In the genomic region with DNA sequence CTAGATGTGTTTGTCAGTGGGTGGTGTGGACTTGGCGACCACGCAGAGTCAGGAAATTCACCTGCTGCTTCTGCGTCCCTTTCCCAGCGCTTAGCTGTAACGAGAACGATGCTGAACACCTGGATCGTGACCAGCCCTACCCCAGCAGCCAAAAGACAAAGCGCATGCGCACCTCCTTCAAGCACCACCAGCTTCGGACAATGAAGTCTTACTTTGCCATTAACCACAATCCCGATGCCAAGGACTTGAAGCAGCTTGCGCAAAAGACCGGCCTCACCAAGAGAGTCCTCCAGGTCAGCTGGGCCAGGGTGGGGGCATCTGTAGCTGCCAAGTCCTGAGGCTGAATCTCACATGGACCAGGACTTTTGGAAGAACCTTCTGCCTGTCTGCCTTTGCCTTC, we compare ENCODE assay signal across 14 mouse cellular contexts. TPM values are rescaled to one million over a fixed set of nuclear protein-coding genes. Genes with fewer than 3 reads are reported as not detected.
A peak's percentile ranks its signal among the peaks of the same experiment; 100 is the strongest.
DNase-seq lines count a peak whose midpoint lies in the region; ATAC-seq and TF ChIP-seq lines count a peak whose summit lies in the region.
"Had no signal": no experiment of that assay in that cellular context is flagged by ENCODE, and none has a peak within 500 bp of the region (broad histone marks: within the 10 kb centered on the region; RNA-seq: fewer than 3 reads in every experiment).

No protein-coding gene starts in this region.

- peaks cover 36% of the 10 kb centered on the region for H3K4me1 ChIP-seq in midbrain, embryonic 12.5 days
- H3K4me1 ChIP-seq in liver, embryonic 11.5 days (replicated peaks; ENCODE audit: control insufficient read depth, insufficient read depth, low read length) = peaks cover 3% of the 10 kb centered on the region; the same call in 1 of the 2 replicates
- H3K4me1 ChIP-seq in kidney, adult 2 months (ENCODE audit: control insufficient read depth, insufficient read depth, low read length) = no peaks in the 10 kb centered on the region

- H3K27ac ChIP-seq in midbrain, embryonic 12.5 days (replicated peaks) = no peak overlapping the region
- H3K27ac ChIP-seq in liver, embryonic 11.5 days (ENCODE audit: low read depth, low read length) = no peak overlapping the region
- H3K27ac ChIP-seq in kidney, adult 2 months (ENCODE audit: insufficient read depth, low read depth, low read length) = no peak overlapping the region
- H3K27ac ChIP-seq: embryonic facial prominence, embryonic 15.5 days; heart, adult 2 months had no signal

- no peak for TF ChIP-seq POLR2A in brain, embryonic 14.5 days (IDR thresholded peaks at IDR 0.05; ENCODE audit: borderline replicate concordance, extremely low read depth, insufficient read depth, insufficient read length, poor library complexity, severe bottlenecking)
- TF ChIP-seq POLR2A in kidney, adult 2 months (IDR thresholded peaks at IDR 0.05; ENCODE audit: low read depth, low read length) = no peak

- H3K9ac ChIP-seq in midbrain, embryonic 12.5 days (replicated peaks) = no peak overlapping the region
- no peak overlapping the region for H3K9ac ChIP-seq in liver, embryonic 11.5 days (ENCODE audit: low read depth, low read length)
- H3K9ac ChIP-seq: embryonic facial prominence, embryonic 15.5 days; lung, embryonic 14.5 days had no signal

- 3% methylated on average over 13 of the region's 13 CpGs for WGBS in midbrain, embryonic 12.5 days
- WGBS in liver, embryonic 11.5 days = 13% methylated on average over 13 of the region's 13 CpGs
- 8% methylated on average over 13 of the region's 13 CpGs for WGBS in kidney, adult 2 months

- no peaks in the 10 kb centered on the region for H3K9me3 ChIP-seq in midbrain, embryonic 12.5 days
- H3K9me3 ChIP-seq in liver, embryonic 11.5 days (ENCODE audit: control insufficient read depth, low read length) = no peaks in the 10 kb centered on the region
- H3K9me3 ChIP-seq: embryonic facial prominence, embryonic 15.5 days; limb, embryonic 12.5 days had no signal

- H3K36me3 ChIP-seq in midbrain, embryonic 12.5 days = peaks cover 6% of the 10 kb centered on the region; the same call in 1 of the 2 replicates
- H3K36me3 ChIP-seq in liver, embryonic 11.5 days (ENCODE audit: control insufficient read depth, insufficient read depth, low read length) = no peaks in the 10 kb centered on the region
- H3K36me3 ChIP-seq in kidney, adult 2 months (ENCODE audit: control insufficient read depth, insufficient read depth, low read length) = no peaks in the 10 kb centered on the region
- H3K36me3 ChIP-seq: embryonic facial prominence, embryonic 15.5 days had no signal

- ATAC-seq in midbrain, embryonic 12.5 days (ENCODE audit: low FRiP score, low read depth) = no peak
- no peak for ATAC-seq in liver, embryonic 11.5 days (replicated peaks; ENCODE audit: low FRiP score)
- ATAC-seq: intestine, postnatal 0 days had no signal

- peak; percentile 46 to 64 for DNase-seq in layer of hippocampus, postnatal 10 days (ENCODE audit: low spot score in 2 of 2)
- no peak for DNase-seq in layer of hippocampus, adult 11-12 months (ENCODE audit: low spot score)
- DNase-seq in brain, embryonic 14.5 days (ENCODE audit: low read depth) = peak; percentile 86
- DNase-seq in fibroblast of lung, adult 2 months (ENCODE audit: low read depth) = peak; percentile 39
- no peak for DNase-seq in liver, embryonic 11.5 days (ENCODE audit: low spot score)
- DNase-seq in kidney, adult 2 months = no peak
- DNase-seq: cerebellum, adult 9-11 months; heart, adult 2 months had no signal

- H3K4me3 ChIP-seq in midbrain, embryonic 12.5 days = peak overlapping the region; percentile 52; the same call in 1 of the 2 replicates
- H3K4me3 ChIP-seq in liver, embryonic 11.5 days (ENCODE audit: low read depth, low read length) = no peak overlapping the region
- H3K4me3 ChIP-seq in kidney, adult 2 months (ENCODE audit: insufficient read depth, low read depth, low read length) = no peak overlapping the region
- H3K4me3 ChIP-seq: embryonic facial prominence, embryonic 15.5 days; heart, adult 2 months had no signal

- H3K4me2 ChIP-seq in midbrain, embryonic 12.5 days (replicated peaks) = peak overlapping the region; percentile 68; the same call in 1 of the 2 replicates
- H3K4me2 ChIP-seq in liver, embryonic 11.5 days = no peak overlapping the region
- H3K4me2 ChIP-seq: embryonic facial prominence, embryonic 15.5 days; lung, embryonic 14.5 days had no signal

- H3K27me3 ChIP-seq in midbrain, embryonic 12.5 days = peaks cover 91% of the 10 kb centered on the region
- H3K27me3 ChIP-seq in liver, embryonic 11.5 days (replicated peaks; ENCODE audit: control insufficient read depth, insufficient read depth, low read length) = peaks cover 97% of the 10 kb centered on the region
- peaks cover 15% of the 10 kb centered on the region for H3K27me3 ChIP-seq in kidney, adult 2 months (replicated peaks; ENCODE audit: control insufficient read depth, insufficient read depth, low read length)

- TF ChIP-seq CTCF in brain, embryonic 14.5 days (IDR thresholded peaks at IDR 0.05; ENCODE audit: borderline replicate concordance, extremely low read depth, insufficient read depth, insufficient read length) = no peak
- TF ChIP-seq CTCF in kidney, adult 2 months (conservative IDR thresholded peaks at IDR 0.05; ENCODE audit: insufficient read depth, insufficient read length, low read depth, low read length) = no peak

RNA-seq across cellular contexts. Expression of a gene that starts 20.7 kb away (rescaled TPM):
- total RNA-seq in layer of hippocampus, postnatal 10 days (2021) = 100 to 1,000 TPM; 104 to 105 TPM
- 160 and 273 TPM in 2 replicates for polyA plus RNA-seq in brain, embryonic 14.5 days (2012; rRNA removed)
- polyA plus RNA-seq in midbrain, embryonic 12.5 days (2016; fragmentation: Nextera tagmentation; extraction: Ambion mirVana) = 110 and 133 TPM in 2 replicates
- 10.5 and 11.0 TPM in 2 replicates for polyA plus RNA-seq in liver, embryonic 11.5 days (2014; fragmentation: Nextera tagmentation; extraction: Ambion mirVana)
- polyA plus RNA-seq in kidney, adult 2 months (2012; rRNA removed) = 0.08 and 0.10 TPM in 2 replicates
- total RNA-seq: heart, adult 2 months had no signal
- polyA plus RNA-seq: heart, adult 2 months; intestine, postnatal 0 days; stomach, embryonic 14.5 days had no signal

Comparison
In these comparisons a context has a peak if more than half of its experiments do, and no peak if none do; other contexts are left out.
1. DNase-seq: peak in layer of hippocampus, postnatal 10 days (2 of 2), brain, embryonic 14.5 days (single experiment) and fibroblast of lung, adult 2 months (single experiment); none in layer of hippocampus, adult 11-12 months (single experiment), liver, embryonic 11.5 days (single experiment) and kidney, adult 2 months (single experiment).
2. RNA of a gene that starts 20.7 kb away (polyA plus RNA-seq): 160 to 273 TPM in brain, embryonic 14.5 days, 110 to 133 TPM in midbrain, embryonic 12.5 days and 10.5 to 11.0 TPM in liver, embryonic 11.5 days; 0.08 to 0.10 TPM in kidney, adult 2 months; every median in the first group is over 10 times any median in the second.